Mouse (Mus musculus) heart, postnatal 25 days (tissue): ENCODE measurements at regions not wholly inside any gene's neighbourhood (a gene's known extent, or its start where the extent isn't known, plus 50 kb on each side); places are given as distances from the start of the nearest gene placed in this dataset.

Experiments used
- DNase-seq: peaks from one replicate; pipeline ENCODE4 v3.0.0; 2022; ENCODE audit warnings: low spot score
- intact Hi-C: fragments of 180-260 bp; cut with DNase I; formaldehyde crosslinking; loops from one replicate; pipeline ENCODE4 v1.15.1; 2025

GRCm38 (mm10) chr1:189478051-189478450, 76.0 kb upstream of the Kcnk2 start:
- intact Hi-C loops: no loop called here
- DNase-seq: no peak

- DNase-seq: no peak
- intact Hi-C loops: no loop called here
These were observed 74.7 kb upstream of the Kcnk2 start for GRCm38 (mm10) chr1:189476796-189477195.

DNA sequence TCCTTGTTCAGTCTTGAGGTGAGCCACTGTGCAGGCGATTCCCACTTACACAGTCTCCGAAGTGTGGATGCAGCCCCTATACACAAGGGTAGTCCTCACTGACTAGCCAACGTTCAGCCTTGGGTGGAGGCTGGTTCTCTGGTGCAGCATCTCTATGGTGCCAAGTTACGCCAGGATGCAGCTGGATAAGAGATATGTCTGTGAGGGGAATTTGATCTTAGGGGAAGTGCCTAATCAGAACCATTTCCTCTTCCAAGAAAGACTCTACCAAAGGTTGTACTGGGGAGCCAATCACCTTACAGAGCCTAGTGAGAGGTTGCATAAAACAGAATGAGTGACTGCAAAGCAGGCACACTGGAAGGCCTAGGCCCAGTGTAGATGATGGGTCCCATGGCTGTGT, 71.0 kb upstream of the Kcnk2 start:
- intact Hi-C loops: no loop called here
- DNase-seq: no peak

GRCm38 (mm10) chr1:189458421-189458820, 56.3 kb upstream of the Kcnk2 start:
- intact Hi-C loops: no loop called here
- DNase-seq: no peak
